Mouse (Mus musculus) hindbrain, embryonic 11.5 days (tissue): ENCODE results near the gene Slc44a4. TPM values are rescaled to one million over a fixed set of nuclear protein-coding genes. Genes with fewer than 3 reads are reported as not detected.

Experiments
- ATAC-seq: fragments of 200-750 bp; cut with Nextera tagmentation; 2 replicates; pipeline ENCODE4 v1.8.0; 2017; ENCODE audit warnings: mild to moderate bottlenecking, moderate TSS enrichment, moderate library complexity; ENCODE audit not compliant: low FRiP score
- DNase-seq: peaks from one replicate; pipeline ENCODE4 v3.0.0-alpha.2; 2015; ENCODE audit warnings: low spot score
- H3K27ac ChIP-seq: fragments of 300-500 bp; sonication (generic); 2 replicates; pipeline ENCODE4 v1.5.1; 2014; ENCODE audit warnings: mild to moderate bottlenecking, low read depth, low read length
- H3K27me3 ChIP-seq: fragments of 300-500 bp; sonication (generic); 2 replicates; pipeline ENCODE4 v1.6.1; 2014; ENCODE audit warnings: mild to moderate bottlenecking, low read length, moderate library complexity, mixed read lengths; ENCODE audit not compliant: control insufficient read depth, insufficient read depth
- H3K36me3 ChIP-seq: fragments of 300-500 bp; sonication (generic); 2 replicates; pipeline ENCODE4 v1.6.1; 2014; ENCODE audit warnings: mild to moderate bottlenecking, low read length, moderate library complexity, mixed read lengths; ENCODE audit not compliant: control insufficient read depth, insufficient read depth
- H3K4me1 ChIP-seq: fragments of 300-500 bp; sonication (generic); replicated peaks from 2 replicates; pipeline ENCODE4 v1.6.1; 2014; ENCODE audit warnings: low read length, mixed read lengths; ENCODE audit not compliant: control insufficient read depth, insufficient read depth
- H3K4me2 ChIP-seq: fragments of 300-500 bp; sonication (generic); replicated peaks from 2 replicates; pipeline ENCODE4 v1.6.1; 2014; ENCODE audit warnings: mild to moderate bottlenecking, low read depth, low read length
- H3K4me3 ChIP-seq: fragments of 300-500 bp; sonication (generic); 2 replicates; pipeline ENCODE4 v1.5.1; 2014; ENCODE audit warnings: low read depth, low read length
- H3K9ac ChIP-seq: fragments of 300-500 bp; sonication (generic); 2 replicates; pipeline ENCODE4 v1.6.1; 2014; ENCODE audit warnings: low read depth, low read length
- H3K9me3 ChIP-seq: fragments of 300-500 bp; sonication (generic); 2 replicates; pipeline ENCODE4 v1.6.1; 2016; ENCODE audit warnings: low read length; ENCODE audit not compliant: control insufficient read depth
- WGBS: fragments of 180-500 bp; shearing (Covaris S2); extraction: QIAGEN DNeasy Blood & Tissue Kit; methylation state at CpG from one replicate; pipeline ENCODE4 v1.1.7; 2014; 5-methylcytosine and 5-hydroxymethylcytosine counted together
- polyA plus RNA-seq: library from polyadenylated mRNA; unstranded; fragments of >200 nt; fragmentation: Nextera tagmentation; extraction: Ambion mirVana; gene quantifications from 2 replicates; pipeline ENCODE4 v1.2.1, GENCODE M21; 2014

Gene Slc44a4
- polyA plus RNA-seq, 1 experiment from 2014 or later = 0.12 TPM

- DNase-seq (no peak), ATAC-seq (no peak)
- no peak overlapping the region for H3K9ac ChIP-seq
- H3K4me3 ChIP-seq = no peak overlapping the region
- H3K4me1 ChIP-seq = no peaks in the 10 kb centered on the region
- H3K27ac ChIP-seq = no peak overlapping the region
- H3K9me3 ChIP-seq = no peaks in the 10 kb centered on the region
- no peaks in the 10 kb centered on the region for H3K27me3 ChIP-seq
- WGBS = 93% methylated on average over 9 of the region's 9 CpGs
- H3K36me3 ChIP-seq = peaks cover 25% of the 10 kb centered on the region
- no peak overlapping the region for H3K4me2 ChIP-seq
Observed at GRCm38 (mm10) chr17:34902895-34903294, 11.4 kb upstream of the Slc44a4 start.

DNA sequence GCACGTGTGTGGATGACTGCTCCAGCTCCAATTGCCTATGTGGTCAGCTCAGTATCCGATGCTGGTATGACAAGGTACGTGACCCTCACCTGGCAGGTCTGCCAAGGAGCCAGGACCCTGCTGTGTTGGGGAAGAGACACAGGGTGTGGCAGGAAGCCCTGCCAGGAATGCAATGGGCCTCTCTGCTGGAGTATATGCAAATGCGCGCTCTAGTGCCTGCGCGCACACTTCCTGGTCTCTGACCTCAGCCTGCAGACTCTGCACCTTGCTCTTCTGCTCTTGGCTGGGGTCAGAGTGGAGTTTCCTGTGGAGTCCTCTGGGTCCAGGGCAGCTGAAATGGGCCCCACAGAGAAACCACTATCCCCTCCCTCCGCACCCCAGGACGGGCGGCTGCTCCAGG, 3.3 kb upstream of the Slc44a4 start:
- 88% methylated on average over 10 of the region's 10 CpGs for WGBS
- no peaks in the 10 kb centered on the region for H3K27me3 ChIP-seq
- H3K4me3 ChIP-seq = no peak overlapping the region
- H3K36me3 ChIP-seq = peaks cover 39% of the 10 kb centered on the region
- no peak for ATAC-seq
- H3K9ac ChIP-seq = no peak overlapping the region
- H3K27ac ChIP-seq = no peak overlapping the region
- no peak for DNase-seq
- no peak overlapping the region for H3K4me2 ChIP-seq
- H3K4me1 ChIP-seq = no peaks in the 10 kb centered on the region
- no peaks in the 10 kb centered on the region for H3K9me3 ChIP-seq

- no peaks in the 10 kb centered on the region for H3K4me1 ChIP-seq
- no peak overlapping the region for H3K4me3 ChIP-seq
- H3K4me2 ChIP-seq = no peak overlapping the region
- DNase-seq = peak; percentile 80
- ATAC-seq = peak; percentile 46; the same call in 1 of the 2 replicates
- H3K9ac ChIP-seq = no peak overlapping the region
- H3K9me3 ChIP-seq = no peaks in the 10 kb centered on the region
- 53% methylated on average over 5 of the region's 5 CpGs for WGBS
- H3K27me3 ChIP-seq = no peaks in the 10 kb centered on the region
- no peak overlapping the region for H3K27ac ChIP-seq
- H3K36me3 ChIP-seq = peaks cover 30% of the 10 kb centered on the region
Observed at GRCm38 (mm10) chr17:34911945-34912351, 2.3 kb upstream of the Slc44a4 start.

DNA sequence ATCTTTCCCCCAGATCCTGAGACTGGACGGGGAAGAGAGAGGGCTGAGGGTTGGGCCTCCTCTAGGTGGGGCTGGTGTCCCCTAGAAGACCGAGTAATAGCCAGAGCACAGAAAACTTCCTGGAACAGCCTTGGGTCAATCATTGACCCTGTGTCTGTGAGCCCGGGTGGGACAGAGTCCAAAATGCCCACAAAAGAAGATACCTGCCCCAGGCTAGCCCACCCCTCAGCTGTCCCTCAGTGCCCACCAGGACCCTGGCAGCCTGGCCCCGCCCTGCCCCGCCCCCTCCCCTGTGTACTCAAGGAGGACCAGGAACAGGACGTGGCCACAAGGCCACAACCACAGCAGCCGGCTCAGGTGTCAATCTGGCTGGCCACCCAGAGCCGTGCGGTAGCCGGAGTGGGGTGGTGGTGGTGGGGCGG, 1.2 kb downstream of the Slc44a4 start:
- no peak overlapping the region for H3K4me2 ChIP-seq
- H3K36me3 ChIP-seq = peaks cover 20% of the 10 kb centered on the region
- H3K9ac ChIP-seq = no peak overlapping the region
- H3K4me1 ChIP-seq = no peaks in the 10 kb centered on the region
- 20% methylated on average over 10 of the region's 11 CpGs for WGBS
- no peak for DNase-seq
- no peaks in the 10 kb centered on the region for H3K27me3 ChIP-seq
- H3K9me3 ChIP-seq = no peaks in the 10 kb centered on the region
- no peak overlapping the region for H3K4me3 ChIP-seq
- no peak overlapping the region for H3K27ac ChIP-seq
- no peak for ATAC-seq

- ATAC-seq (no peak), DNase-seq (no peak)
- no peaks in the 10 kb centered on the region for H3K27me3 ChIP-seq
- no peak overlapping the region for H3K9ac ChIP-seq
- H3K9me3 ChIP-seq = no peaks in the 10 kb centered on the region
- H3K36me3 ChIP-seq = peaks cover 18% of the 10 kb centered on the region
- WGBS = 90% methylated on average over 5 of the region's 5 CpGs
- H3K4me2 ChIP-seq = no peak overlapping the region
- no peak overlapping the region for H3K27ac ChIP-seq
- H3K4me1 ChIP-seq = no peaks in the 10 kb centered on the region
- H3K4me3 ChIP-seq = no peak overlapping the region
Observed at GRCm38 (mm10) chr17:34916316-34916715, 2.0 kb downstream of the Slc44a4 start.

DNA sequence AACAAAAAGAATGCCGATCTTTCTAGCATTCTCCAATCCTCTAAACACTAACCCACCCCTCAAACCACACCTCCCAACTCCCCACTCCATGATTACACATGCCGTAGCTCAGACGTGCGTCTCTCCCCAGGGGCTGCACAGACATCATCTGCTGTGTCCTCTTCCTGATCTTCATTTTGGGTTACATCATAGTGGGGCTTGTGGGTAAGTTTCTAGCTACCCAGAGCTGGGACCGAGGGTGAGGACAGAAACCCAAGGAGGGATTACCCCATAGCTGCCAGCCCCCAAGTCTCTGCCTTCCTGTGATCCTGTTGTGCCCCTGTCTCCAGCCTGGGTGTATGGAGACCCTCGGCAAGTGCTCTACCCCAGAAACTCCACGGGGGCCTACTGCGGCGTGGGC, 2.9 kb downstream of the Slc44a4 start:
- H3K9ac ChIP-seq = no peak overlapping the region
- H3K4me1 ChIP-seq = no peaks in the 10 kb centered on the region
- DNase-seq (no peak), ATAC-seq (no peak)
- H3K4me2 ChIP-seq = no peak overlapping the region
- no peak overlapping the region for H3K27ac ChIP-seq
- H3K27me3 ChIP-seq = no peaks in the 10 kb centered on the region
- H3K4me3 ChIP-seq = no peak overlapping the region
- 81% methylated on average over 9 of the region's 9 CpGs for whole genome bisulfite sequencing
- no peaks in the 10 kb centered on the region for H3K9me3 ChIP-seq
- peaks cover 9% of the 10 kb centered on the region for H3K36me3 ChIP-seq

GRCm38 (mm10) chr17:34922939-34923338, 8.7 kb downstream of the Slc44a4 start:
- Histone ChIP-seq H3K36me3 (no peaks in the 10 kb centered on the region), H3K4me1 (no peaks in the 10 kb centered on the region), H3K27ac (no peak overlapping the region), H3K4me2 (no peak overlapping the region), H3K27me3 (no peaks in the 10 kb centered on the region), H3K9ac (no peak overlapping the region), H3K4me3 (no peak overlapping the region), H3K9me3 (no peaks in the 10 kb centered on the region)
- WGBS = 57% methylated on average over 6 of the region's 6 CpGs
- no peak for DNase-seq
- no peak for ATAC-seq

GRCm38 (mm10) chr17:34924258-34924657, 10.0 kb downstream of the Slc44a4 start:
- WGBS = 72% methylated on average over 5 of the region's 5 CpGs
- Histone ChIP-seq H3K27me3 (no peaks in the 10 kb centered on the region), H3K4me3 (no peak overlapping the region), H3K9me3 (no peaks in the 10 kb centered on the region), H3K27ac (no peak overlapping the region), H3K9ac (no peak overlapping the region), H3K36me3 (no peaks in the 10 kb centered on the region), H3K4me2 (no peak overlapping the region), H3K4me1 (no peaks in the 10 kb centered on the region)
- DNase-seq (no peak), ATAC-seq (no peak)

- no peak overlapping the region for H3K4me2 ChIP-seq
- H3K4me3 ChIP-seq = no peak overlapping the region
- no peaks in the 10 kb centered on the region for H3K9me3 ChIP-seq
- ATAC-seq = no peak
- H3K27ac ChIP-seq = no peak overlapping the region
- no peaks in the 10 kb centered on the region for H3K27me3 ChIP-seq
- no peak for DNase-seq
- 0 out of 2 replicates have a peak, but pooled peaks cover 3% of the 10 kb centered on the region for H3K4me1 ChIP-seq
- H3K9ac ChIP-seq = no peak overlapping the region
- WGBS = 87% methylated on average over 18 of the region's 18 CpGs
- no peaks in the 10 kb centered on the region for H3K36me3 ChIP-seq
Observed at GRCm38 (mm10) chr17:34927306-34928019, 13.2 kb downstream of the Slc44a4 start.
